Mouse (Mus musculus) cerebellum, adult 9-10 months (tissue): ENCODE data around the gene Hspg2.
A peak's percentile ranks its signal among the peaks of the same experiment; 100 is the strongest.

Experiments used
- DNase-seq: peaks from one replicate; pipeline ENCODE4 v3.0.0; 2022

Gene Hspg2

DNA sequence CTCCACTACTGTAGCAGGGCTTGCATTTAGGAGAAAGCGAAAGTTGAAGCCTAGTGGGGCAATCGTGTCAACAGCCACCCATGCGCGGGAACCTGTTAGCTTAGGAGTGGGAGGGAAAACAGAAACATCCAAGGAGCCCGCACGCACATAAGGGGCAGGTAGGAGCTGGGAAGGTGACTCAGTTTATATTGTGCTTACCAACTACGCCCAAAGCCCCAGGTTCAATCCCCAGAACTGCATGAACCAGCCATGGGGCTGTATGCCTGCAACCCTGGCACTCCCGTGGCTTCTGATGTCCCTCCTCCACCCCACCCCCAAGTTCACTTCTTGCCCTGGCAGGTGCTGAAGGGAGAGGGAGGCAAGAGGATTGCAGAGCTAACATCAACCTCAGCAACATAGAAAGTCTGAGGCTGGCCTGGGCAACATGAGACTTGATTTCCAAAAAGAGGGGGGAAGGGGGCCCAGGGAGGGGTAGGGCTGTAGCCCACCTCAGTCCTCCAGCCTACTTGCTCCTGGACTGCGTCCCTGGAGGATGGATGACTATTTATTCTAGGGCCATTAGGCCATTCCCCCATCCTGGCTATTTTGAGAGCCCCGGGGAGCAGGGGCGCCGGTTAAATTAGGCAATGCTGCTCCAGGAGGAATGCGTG is 12.9 kb downstream of the Hspg2 start:
- no peak for DNase-seq

DNA sequence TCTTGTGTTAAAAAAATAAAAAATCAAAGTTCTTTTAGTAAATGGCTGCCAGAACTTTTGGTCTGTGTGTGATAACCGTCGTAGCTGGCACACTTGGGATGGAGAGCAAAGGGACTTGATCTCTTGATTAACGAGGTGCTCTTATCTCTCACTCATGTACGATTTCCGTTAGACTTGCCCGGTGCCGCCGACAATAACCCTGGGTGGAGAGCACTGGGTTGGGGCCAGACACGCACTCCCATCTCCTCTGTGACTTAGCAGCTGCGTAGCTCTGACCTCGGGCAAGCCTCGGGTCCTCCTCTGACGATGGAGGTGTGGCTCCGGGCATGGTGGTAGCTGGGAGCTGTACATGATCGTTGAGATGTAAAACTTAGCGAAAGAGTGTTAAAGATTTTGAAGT is 15.3 kb downstream of the Hspg2 start:
- no peak for DNase-seq

DNA sequence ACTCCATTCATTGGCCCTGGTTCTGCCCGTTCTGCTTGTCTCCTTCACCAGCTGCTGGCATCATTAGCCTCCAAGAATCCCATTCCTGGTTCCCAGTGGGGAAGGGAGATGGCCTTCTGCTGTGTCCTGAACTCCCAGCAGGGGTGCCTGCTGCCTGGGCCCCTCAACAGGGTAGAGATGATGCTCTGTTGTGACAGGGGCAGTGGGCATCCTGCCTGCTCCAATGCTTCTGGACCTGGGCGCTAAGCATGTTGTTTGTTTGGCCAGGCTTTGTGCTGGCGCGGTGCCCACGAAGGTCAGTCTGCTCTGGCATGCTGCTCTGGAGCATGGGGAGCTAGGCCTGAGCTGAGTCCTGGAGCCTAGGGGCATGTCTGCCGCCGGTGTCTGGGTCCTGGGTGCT is 16.0 kb downstream of the Hspg2 start:
- peak; percentile 91 for DNase-seq

DNA sequence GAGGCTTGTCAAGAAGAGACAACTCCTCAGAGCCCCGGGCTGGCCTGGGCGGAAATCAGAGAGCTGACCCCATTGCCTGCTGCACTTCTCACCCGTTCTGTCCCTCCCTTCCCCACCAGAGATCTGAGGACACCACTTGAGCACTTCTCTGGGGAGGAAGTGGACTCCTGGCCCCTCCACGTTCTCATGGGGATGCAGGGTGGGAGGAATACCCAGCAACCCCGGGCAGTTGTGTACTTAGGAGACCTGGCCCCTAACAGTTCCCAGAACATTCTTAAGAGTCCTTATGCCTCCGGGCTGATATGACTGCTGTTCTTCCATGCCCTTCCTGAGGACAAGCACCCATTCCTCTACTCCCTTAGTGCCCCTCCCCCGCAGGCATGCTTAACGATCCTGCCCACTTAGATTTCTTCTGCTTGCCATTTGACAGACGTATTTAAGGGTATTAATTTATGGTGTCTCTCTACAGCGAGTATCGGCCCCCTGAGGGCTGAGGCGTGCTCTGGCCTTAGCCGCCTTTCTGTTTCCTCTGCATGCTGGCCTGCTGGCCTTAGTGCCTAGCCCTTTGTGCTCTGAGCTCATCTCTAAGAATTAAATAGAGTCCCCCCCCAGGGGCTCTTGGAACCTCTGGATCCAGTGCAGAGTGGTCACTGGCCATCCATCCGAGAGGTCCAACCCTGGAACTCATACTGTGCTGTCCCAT is 16.8 kb downstream of the Hspg2 start:
- no peak for DNase-seq

DNA sequence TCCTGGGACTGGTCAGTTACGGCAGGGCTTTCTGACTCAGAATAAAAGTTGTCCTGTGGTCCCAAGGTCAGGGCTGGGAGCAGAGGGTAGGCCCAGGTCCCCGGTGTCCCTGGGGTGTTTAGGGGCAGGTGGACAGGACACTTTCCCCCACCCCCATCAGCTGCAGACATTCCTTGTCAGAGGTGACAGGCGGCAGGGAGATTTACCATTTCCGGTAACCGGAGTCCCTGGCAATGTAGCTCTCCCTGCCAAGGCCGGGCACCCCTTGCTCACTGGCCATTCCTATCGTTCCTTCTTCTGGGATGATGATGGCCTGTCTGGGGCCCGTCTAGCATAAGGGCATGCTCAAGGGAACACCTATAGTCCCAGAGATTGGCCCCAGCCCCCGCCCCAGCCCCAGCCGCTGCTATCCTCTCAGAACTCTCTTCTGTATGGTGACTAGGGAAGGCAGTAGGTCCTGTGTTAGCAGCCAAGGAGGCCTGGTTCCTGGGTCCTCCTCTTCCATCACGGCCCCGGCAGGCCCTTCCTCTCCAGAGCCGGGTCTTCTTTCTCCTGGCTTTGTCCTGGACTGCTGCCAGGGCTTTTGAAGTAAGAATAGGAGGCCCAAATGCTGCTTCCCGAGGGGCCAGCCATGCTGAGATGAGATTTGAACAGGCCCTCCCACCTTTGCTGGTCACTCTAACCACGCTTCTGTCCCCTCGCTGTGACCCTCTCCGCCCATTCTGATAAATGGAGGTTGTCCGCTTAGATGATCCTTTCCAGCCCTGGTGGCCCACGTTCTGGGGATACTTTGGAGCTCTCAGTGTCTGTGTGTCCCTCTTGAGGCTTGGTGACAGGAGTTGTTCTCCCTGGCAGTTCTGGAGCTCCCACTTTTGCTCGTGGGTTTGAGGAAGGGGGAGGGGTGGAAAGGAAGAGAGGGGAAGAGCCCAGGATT is 17.8 kb downstream of the Hspg2 start:
- no peak for DNase-seq

DNA sequence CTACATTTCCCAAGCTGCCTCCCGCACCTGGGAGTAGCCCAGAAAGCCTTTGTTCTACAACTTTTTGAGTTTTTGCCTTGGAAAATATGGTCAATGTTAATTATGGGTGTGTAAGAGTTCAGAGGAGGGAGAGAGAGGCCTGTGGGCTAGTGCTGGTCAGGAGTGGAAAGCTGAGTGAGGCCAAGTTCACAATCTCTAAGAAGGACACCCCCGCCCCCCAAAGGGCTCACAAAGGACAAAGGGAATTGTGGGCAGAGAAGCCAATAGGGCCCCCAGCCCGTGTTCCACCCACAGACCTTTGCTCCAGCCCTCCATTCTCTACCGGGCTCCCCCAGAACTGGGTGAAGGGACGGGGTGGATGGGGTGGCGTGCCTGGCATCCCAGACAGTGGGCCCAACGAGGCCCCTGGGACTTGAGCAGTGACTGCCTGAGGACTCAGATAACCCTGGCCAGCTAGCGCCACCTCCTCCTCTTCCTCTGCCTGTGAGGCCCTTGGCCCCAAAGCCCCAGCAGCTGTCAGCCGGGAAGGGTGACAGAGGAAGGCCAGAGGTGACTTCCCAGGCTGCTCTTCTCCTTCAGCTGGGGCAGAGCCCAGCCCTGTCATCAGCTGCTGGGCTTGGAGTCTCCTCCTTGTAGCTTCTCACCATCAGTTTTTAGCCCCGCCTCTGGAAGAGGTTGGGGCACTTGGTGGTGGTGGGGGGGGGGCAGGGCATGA is 18.9 kb downstream of the Hspg2 start:
- DNase-seq = no peak

DNA sequence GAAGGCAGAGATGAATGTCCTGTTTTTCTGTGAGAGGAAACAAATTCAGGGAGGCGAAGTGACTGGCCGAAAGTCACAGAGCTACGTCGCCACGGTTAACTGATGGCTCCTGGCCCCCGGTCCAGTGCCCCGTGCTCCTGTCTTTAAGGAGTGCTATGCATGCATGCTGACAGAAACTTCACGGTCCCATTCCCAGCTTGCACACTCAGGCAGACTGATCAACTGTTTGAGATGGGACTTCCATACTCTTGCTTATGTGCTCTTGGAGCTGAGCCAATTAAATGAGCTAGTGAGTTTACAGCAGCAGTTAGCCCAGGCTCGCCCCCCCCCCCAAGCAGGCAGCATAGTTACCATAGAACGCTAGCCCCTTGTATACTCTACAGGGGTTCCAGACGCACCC is 19.5 kb downstream of the Hspg2 start:
- no peak for DNase-seq

DNA sequence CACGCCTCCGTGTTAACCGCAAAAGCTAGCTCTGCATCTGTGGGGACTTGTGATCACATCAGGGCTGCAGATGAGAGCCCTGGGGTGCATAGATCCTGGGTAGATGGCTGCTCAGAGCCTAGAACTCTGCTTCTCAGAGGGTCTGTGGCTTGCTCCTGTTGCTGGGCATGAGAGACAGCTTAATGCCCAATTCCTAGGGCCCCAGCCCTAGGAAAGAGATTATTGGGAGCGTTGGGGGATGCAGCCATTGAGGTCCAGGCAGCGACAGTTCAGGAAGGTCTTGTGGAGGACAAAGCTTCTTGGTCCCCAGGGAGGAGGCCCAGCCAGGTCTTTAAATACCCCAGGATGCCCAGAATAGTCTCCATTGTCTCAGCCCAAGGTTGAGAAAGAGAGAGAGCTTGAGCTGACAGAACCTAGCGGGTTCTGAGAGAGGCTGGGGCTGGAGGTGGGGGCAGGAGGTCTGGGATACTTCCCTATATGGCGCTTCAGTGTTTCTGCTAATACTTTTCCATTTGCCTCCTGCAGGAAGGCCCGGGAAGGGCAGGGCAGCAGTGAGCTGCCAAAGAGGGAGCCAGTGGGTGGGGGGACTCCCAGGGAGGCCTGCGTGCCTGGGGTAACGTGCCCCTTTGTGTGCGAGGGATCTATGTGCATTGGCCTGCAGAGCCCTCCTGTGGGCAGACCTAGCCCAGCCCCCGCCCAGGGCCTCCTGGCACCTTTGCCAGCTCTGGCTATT is 20.2 kb downstream of the Hspg2 start:
- no peak for DNase-seq

DNA sequence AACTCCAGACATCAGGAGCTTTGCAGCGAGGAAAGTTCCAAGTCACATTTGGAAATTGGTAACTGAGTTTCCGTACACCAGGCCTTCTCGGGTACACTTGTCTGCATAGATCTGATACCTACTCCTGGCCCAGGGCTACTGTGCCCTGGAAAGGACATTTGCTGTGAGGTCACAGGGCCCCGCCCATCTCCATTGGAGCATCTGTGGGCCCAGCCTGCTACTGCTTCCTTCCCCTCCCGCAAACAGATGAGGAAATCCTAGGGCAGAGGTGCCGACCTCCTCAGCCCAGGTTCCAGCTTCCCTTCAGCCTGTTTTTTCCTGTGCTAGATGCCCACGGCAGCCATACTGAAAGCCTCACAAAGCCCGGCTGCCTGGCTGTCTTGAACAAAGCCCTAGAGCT is 21.4 kb downstream of the Hspg2 start:
- DNase-seq = no peak

DNA sequence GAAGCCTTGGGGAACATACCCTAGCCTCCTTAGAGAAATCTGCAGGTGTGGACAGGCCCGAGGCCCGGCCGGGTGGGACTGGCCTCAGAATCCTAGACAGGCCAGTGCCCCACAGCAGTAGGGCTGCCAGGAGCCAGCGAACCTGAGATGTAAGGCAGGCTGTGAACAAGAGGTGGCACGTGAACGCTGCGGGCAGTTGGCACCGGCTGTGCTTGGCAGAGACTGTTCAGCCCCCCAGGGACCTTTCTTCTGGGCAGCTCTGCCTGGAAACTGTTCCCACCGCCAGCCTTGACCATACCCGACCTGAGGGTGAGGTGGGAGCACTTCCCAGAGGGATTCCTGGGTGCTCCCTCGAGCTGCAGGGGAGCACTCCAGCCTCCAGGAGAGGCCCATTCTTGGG is 24.0 kb downstream of the Hspg2 start:
- no peak for DNase-seq

DNA sequence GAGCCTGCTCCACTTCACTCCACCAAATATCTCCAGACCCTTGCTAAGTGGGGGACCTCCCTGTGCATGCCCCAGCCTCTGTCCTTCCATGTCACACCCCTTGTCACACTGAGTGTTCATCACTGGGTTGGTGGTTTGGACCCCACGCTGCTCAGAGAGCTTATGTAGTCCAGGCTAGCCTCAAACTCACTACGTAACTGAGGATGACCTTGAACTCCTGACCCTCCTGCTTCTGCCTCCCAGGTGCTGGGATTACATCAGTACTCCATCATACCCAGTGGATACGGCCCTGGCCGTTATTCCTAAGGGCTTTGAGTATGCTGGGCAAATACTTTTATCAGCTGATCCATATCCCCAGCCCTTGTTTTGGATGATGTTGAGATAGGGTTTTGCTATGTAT is 24.6 kb downstream of the Hspg2 start:
- DNase-seq = no peak

DNA sequence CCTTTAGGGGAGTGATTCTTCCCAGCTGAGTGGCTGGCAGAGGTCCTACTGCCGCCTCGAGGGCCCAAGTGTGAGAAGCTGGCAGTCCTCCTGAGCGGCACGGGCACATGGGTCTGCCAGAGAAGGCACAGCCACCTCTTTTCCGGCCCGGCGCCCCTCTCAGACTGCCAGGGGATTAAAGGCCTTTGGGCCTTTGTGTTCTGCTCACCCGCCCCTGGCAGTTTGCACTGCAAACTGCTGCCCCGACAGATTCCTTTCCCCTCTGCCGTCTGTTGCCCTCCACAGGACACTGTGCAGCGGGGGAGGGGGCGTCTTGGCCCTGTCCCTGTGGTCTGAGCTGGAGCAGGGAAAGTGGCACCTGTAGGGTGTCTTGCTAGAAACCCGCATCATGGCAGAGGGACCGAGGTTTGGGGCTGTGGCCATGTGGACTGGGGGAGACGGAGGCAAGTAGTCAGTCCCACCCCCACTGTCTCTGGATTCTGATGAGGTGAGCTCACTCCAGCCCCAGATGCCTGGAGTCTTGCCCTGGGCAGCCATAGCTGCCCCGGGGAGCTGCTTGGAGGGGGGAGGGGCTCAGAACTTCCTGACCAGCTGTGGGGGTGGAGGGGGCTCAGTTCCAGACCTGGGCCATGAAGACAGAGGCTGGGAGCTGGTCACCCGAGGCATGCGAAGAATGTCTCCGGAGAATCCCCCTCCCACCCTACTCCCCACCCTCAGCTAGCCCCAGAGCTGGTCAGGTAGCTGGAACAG is 26.4 kb downstream of the Hspg2 start:
- no peak for DNase-seq

DNA sequence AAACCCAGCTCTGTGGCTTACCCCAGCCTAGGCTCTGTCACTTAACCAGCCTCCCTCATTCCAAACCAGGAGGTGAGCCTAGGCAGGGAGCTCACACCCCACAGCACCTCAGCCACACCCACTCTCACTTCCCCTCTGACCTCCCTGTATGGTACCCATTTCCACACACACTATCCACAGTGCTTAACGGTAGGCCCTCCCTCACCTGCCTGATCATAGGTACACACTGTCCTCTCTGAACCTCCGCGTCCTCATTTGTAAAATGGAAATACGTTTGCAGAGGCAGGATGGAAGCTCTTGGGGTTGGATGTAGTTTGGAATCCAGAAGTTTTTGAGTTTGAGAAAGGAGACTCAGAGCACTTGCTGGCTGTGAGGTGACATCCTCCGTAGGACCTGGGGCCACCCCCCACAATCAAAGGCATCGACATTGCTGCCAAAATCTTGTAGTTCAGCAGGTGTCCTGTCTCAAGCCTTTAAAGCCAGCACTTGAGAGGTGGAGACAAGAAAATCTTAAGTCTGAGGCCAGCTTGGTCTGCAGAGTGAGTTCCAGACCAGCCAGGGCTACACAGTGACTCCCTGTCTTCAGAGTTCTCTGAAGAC is 27.0 kb downstream of the Hspg2 start:
- DNase-seq = no peak

DNA sequence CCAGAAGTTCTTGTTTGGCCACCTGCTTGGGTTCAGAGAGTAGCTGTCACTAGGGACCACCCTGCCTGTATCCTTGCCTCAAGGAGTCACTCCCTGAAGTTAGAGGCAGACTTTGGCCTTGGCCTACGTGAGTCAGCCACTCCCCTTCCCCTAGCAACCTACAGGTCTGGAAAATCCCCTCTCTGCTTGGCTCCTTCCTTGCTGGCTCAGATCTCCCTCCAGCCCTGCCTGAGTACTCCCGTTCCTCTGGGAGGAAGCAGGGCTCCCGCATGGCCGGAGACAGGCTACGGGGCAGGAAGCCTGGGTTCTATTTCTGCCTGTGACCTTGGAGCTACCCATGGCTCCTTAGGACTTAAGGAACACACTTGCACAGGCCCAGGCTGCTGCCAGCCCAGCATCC is 28.8 kb downstream of the Hspg2 start:
- no peak for DNase-seq

DNA sequence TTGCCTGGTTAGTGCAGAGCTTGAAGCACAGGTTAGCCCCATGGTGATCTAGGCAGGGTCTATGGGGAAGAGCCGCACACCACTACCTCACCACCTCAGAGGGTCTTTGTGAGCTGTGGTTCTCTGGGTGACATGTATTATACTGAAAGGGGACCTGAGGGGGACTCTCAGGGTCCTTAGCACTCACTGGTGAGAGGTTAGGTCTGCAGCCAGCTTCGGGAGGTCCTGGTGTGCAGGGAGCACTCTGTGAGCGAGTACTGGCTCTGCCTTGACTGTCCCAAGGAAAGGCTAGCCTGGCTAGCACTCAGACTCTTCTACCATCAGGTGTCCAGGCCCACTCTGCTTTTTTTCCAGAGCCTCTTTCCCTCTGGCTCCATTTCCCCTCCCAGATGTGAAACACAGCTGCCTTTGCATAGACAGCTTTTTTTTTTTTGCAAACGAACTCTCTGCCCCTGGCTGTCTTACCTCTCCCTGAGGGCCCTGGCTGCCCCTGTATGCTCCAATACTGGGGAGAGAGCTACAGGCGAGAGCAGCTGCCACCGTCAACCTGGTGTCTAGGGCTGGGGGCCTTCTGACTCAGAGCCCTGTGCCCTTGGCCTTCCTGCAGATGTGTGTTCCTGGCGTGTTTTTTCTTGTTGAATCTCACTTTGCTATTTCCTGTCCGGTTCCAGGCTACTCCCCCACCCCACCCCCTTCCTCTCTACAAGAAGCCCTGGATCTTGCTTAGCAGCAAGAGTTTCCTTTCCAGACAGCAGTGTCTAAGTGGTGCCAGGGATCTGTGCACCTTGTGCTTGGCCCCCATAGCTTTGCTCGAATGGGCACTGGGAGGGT is 29.5 kb downstream of the Hspg2 start:
- no peak for DNase-seq

DNA sequence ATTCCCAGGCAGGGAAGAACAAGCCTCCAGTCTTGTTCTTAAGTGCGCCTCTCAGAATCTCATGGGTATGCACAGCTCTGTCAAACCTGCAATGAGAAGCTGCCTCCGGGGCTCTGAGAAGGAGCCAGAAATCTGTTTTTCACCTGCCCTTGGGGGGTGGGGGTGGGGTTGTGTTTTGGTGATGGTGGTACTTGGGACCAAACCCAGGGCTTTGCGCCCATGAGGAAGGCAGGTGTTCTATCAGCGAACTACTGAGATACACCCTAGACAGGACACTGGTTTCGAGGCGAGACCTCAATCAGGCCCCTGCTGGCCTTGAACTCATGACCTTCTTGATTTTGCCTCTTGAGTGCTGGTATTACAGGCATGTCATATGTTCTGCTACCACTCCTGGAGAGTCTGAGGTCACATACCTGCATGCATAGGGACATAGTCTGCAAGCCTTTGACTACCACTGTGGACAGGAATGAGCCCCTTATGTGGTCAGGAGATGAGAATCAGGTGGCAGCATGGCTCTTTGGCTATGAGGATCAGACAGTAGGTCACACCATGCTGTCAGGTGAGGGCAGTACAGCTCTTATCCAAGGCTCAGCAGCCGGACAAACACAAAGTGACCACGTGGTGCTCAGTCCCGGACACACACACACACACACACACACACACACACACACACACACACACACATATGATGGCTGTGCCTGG is 30.5 kb downstream of the Hspg2 start:
- no peak for DNase-seq

DNA sequence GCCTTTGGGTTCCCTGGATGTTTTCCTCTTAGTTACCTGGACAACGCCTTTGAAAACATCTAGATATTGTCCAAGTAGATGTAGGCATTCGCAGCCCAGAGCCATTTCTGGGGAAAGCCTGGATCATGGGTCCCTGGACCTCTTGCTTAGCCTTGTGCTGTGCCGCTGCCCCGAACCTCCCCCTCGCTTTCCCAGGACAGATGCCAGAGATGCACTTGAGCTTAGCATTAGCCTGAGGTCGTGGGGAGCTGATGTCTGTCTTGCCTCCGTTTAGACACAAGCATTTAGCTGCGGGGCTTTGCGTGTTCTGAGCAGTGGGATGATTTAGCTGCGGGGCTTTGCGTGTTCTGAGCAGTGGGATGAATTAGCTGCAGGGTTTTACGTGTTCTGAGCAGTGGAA is 31.6 kb downstream of the Hspg2 start:
- no peak for DNase-seq

DNA sequence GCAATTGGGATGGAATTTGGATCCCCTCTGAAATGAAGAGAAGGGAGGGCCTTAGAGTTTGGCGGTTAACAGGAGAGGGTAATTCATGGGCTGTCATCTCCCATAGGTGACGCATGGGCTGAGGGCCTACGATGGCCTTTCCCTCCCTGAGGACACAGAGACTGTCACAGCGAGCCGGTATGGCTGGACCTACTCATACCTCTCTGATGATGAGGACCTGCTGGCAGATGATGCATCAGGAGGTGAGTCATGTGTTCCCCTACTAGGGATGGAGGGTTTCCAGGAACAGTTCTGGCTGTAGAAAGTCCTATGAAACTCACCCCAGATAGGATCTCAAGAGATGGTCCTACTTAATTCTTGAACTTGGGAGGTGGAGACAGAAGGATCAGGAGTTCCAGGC is 32.4 kb downstream of the Hspg2 start:
- DNase-seq = no peak

DNA sequence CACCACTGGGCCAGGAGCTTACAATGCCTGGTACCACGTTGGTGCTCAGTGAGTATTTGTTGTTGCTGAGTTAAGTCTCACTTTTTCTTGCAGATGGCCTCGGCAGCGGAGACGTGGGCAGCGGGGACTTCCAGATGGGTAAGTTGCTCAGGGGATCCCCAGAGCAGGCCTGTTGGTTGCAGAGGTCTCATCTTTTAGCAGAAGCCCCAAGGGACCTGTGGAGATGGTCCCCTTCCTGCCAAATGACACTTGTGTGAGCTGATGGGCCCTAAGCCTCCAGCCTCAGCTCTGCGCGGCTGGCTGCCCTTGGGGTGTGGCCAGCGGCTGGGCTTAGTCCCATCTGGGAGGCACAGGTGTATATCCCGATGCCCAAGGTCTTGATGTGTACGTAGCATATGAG is 33.6 kb downstream of the Hspg2 start:
- no peak for DNase-seq

DNA sequence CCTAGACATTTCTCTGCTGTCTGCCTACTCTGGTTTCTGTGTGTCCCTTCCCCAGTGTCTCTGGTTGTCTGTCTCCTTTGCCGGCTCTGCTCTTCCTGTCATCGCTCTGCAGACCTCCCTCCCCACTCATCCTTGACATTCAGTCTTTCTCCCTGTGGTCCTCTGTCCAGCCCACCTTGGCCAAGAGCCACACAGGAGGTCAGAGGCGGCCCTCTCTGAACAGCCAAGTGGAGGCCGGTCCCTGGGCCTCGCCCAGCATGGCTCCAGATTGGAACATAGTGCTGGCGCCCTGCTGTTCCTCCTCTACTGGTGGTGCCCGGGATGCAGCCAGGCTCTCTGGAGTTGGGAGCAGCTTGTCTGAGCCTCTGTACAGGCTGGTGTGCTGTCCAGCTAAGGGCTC is 34.2 kb downstream of the Hspg2 start:
- DNase-seq = no peak
